Mouse (Mus musculus) A20 (cell line): ENCODE results near the gene Tpi1.
"Not testable (repeated sequence)": the region's sequence is repeated elsewhere in the genome, so short reads cannot be mapped to it uniquely, and the experiment has no call there.

Source experiments
- DNase-seq: peaks from one replicate; pipeline ENCODE4 v3.0.0-alpha.2; 2011; ENCODE audit warnings: low read depth, low spot score

The Tpi1 gene

GRCm38 (mm10) chr6:124809052-124809774, 4.9 kb downstream of the Tpi1 start:
- no peak for DNase-seq

GRCm38 (mm10) chr6:124808358-124809012, 5.6 kb downstream of the Tpi1 start, which contains the start of gene Spsb2:
Gene Spsb2 (plus strand): TSS chr6:124808661.
- DNase-seq, result peak; percentile 21

DNA sequence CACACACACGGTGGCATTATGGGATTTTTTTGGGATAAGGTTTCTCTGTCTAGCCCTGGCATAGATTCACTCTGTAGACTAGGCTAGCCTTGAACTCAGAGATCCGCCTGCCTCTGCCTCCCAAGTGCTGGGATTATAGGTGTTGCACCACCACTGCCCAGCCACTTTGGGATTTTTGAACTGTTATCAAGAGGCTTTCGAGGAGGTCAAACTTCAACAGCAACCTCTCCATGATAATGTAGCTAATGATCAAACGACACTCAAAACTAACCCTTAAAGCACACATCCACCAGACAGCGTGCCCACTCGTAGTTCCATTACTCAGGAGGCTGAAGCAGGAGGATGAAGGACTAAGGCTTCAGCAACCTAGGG, 6.1 kb downstream of the Tpi1 start:
- no peak for DNase-seq

DNA sequence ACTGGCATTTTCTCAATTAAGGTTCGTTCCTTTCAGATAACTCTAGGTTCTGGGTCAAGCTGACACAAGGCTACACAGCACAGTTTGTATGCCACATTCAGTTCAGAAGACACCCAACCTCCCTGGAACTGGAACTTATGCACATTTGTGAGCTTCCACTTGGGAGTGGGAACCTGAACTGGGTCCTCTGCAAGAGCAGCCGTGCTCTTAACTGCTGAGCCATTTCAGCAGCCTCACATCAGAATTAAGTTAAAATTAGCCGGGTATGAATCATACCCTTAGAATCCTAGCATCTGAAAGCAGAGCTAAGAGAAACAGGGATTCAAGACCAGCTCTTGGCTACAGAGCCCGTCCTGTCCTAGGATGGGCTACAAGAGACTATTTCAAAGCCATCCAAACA, 6.7 kb downstream of the Tpi1 start:
- DNase-seq, result peak; percentile 33

DNA sequence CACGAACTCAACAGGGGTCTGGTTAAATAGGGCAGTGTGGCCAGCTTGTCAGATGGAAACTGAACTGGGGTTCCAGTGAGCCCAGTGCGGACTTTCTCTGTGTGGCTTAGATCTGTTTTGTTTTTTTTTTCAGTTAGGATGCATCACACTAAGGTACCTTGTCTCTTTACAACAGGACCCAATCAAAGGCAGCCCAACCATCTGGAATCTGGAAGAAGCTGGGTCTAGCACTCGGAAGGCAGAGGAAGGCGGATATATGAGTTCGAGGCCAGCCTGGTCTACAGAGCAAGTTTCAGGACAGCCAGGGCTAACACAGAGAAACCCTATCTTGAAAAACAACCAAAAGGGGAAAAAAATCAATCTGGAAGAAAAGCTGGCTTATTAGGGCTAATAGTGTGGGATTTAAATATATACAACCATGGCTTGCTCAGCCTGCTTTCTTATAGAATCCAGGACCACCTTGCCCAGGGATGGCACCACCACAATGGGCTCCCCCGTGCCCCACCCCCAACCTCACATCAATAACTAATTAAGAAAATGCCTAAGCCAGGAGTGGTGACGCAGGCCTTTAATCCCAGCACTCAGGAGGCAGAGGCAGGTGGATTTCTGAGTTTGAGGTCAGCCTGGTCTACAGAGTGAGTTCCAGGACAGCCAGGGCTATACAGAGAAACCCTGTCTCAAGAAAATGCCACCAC, 7.5 kb downstream of the Tpi1 start:
- no peak for DNase-seq

DNA sequence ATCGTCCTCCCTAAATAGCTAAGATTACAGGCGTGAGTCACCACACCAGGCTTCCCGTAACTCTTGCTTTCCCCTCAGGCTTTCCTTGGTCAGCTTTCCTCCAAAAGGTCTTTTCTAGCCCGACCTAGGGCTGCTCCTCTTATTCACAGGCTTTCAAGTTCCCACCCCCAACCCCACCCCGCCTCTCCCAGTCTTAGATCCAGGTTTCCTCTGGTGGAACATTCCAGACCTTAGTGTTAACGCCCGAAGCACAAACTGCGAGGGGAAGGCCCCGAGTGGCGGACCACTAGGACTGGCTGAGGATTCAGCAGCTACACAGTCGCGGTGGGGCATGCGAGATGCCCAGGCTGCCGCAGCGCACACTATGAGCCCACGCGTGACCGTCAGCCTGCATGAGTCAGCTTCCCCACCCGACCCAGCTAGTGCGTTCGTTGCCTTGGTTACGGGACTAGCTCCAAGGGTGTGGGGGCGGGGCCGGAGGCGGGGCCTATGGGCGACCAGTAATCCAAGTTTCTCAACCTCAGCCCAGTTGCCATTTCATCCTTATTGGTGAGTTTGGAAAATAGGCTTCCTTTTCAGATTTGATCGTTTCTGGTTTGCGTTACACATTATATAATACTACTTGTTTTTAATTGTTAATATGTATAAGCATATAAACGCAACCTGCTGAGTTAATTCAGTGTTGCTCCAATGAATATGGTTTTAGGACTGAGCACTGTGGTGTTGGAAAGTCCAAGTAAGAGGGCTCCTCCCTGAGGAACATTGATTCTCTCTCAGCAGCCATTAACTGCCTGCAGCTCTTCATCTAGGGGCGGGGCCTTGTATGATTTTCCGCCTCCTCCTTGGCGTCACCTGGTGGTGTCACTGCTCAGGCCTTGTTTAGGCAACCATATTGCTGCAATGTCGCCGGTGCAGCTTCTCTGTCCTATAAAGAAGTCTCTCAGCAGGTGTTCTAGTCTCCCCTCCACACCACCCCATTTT, 8.5 kb downstream of the Tpi1 start:
- DNase-seq, result peak; percentile 89

- no peak for DNase-seq
Measured at GRCm38 (mm10) chr6:124804341-124804740, 9.8 kb downstream of the Tpi1 start.

- DNase-seq, result not testable (repeated sequence)
Measured at GRCm38 (mm10) chr6:124803691-124804090, 10.4 kb downstream of the Tpi1 start.

GRCm38 (mm10) chr6:124803061-124803460, 11.0 kb downstream of the Tpi1 start:
- DNase-seq, result no peak

GRCm38 (mm10) chr6:124802400-124802799, 11.7 kb downstream of the Tpi1 start:
- not testable (repeated sequence) for DNase-seq

DNA sequence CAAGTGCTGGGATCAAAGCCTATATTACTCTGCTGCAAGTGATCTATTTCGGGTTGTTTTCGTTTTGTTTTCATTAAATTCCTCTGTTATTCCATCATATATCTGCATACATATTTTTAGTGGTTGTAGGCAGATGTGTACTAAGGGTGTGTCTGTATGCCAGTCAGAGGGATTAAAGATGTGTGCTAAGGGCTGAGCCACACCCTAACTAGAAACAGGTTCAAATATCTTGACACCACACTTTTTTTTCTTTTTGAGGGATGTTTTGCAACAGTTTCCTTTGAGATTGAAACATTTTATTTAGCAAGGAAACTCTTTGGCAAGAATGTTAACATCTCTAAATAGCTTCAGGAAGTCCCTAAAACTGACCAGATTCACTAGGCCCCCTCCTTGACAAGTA, 17.9 kb downstream of the Tpi1 start:
- DNase-seq, result no peak

- no peak for DNase-seq
Measured at GRCm38 (mm10) chr6:124795781-124796180, 18.3 kb downstream of the Tpi1 start.

DNA sequence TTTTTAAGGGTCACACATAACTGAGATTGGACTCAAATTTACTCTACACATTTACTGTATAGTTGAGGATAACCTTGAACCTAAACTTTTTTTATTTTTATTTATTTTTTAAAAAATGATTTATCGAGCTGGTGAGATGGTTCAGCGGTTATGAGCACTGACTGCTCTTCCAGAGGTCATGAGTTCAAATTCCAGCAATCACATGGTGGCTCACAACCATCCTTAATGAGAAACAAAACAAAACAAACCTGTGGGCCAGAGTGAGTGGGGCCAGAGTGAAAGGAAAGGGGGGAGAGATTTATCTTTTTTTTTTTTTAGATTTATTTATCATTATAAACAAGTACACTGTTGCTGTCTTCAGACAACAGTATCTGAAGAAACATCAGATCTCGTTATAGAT, 22.2 kb downstream of the Tpi1 start:
- no peak for DNase-seq

- DNase-seq, result no peak
Measured at GRCm38 (mm10) chr6:124790121-124790520, 24.0 kb downstream of the Tpi1 start.

GRCm38 (mm10) chr6:124789519-124789918, 24.6 kb downstream of the Tpi1 start:
- DNase-seq, result no peak

DNA sequence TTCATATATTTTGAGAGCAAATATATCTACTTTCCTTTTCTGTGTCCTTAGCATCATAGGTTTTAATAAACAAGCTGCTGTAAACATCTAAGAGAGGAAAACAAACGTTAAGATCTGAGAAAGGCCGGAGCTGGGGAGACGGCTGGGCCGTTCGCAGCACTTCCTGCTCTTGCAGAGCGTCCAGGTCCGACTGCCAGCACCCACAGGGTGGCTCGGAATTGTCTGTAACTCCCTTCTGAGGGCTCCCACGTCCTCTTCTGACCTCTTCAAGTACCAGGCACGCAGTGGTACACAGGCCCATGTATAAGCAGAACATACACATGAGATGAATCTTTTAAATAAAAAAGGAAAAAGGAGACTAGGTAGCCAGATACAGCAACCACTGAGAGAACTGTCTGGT, 26.4 kb downstream of the Tpi1 start:
- no peak for DNase-seq

GRCm38 (mm10) chr6:124786756-124787420, 27.2 kb downstream of the Tpi1 start:
- no peak for DNase-seq

DNA sequence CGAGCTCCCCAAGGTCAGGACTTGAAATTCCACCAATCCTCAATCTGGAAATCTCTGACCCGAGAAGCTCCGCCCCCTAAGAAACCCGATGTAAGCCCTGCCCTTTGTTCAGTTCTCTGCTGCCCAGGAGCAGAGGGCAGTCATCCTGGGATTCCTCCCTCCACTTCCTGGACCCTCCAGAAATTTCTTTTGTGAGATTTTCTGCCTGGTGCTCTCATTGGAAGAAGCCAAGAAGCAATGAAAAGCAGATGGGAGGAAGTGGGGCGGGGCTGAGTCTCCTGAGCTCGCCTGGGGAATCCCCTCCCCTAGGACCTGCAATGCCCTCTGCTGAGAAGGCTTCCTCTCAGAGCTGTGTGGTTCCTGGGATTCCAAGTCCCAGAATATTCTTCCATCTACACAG, 31.7 kb downstream of the Tpi1 start:
- peak; percentile 76 for DNase-seq

DNA sequence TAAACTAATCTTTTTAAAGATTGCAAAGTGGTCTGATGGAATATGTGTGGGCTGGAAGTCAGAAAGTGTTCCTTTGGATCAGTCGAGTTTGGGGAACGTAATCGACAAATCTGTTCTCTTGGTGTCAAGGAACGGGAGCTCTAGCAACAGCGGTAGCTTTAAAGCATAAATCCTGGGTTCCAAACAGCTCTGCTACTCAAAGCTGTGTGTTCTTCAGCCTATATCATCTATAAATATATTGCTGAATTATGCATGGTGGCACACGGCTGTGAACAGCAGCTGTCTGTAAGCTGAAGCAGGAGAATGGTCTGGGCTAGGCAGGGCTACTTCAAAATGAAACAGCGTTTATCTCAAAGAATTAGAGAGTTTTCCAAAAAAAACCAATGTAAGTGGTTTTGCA, 33.2 kb downstream of the Tpi1 start:
- DNase-seq, result no peak

- DNase-seq, result no peak
Measured at GRCm38 (mm10) chr6:124779984-124780416, 34.1 kb downstream of the Tpi1 start.
